Mouse (Mus musculus): ENCODE measurements at regions not wholly inside any gene's neighbourhood (a gene's known extent, or its start where the extent isn't known, plus 50 kb on each side); places are given as distances from the start of the nearest gene placed in this dataset.

GRCm38 (mm10) chr17:82606642-82607175 lies 608.4 kb upstream of the Pkdcc start:
- Histone ChIP-seq H3K4me1 (ENCODE audit: control insufficient read depth in 2 of 2, insufficient read depth in 2 of 2, low read length in 2 of 2, poor library complexity in 1 of 2) (no peaks in the 10 kb centered on the region), H3K27ac (ENCODE audit: insufficient read depth, low read depth, low read length, poor library complexity, severe bottlenecking) (no peak overlapping the region), H3K9me3 (ENCODE audit: control insufficient read depth, insufficient read depth, low read depth, low read length) (no peaks in the 10 kb centered on the region), H3K4me3 (ENCODE audit: insufficient read depth in 1 of 2, low read depth in 1 of 2, low read length in 2 of 2, poor library complexity in 1 of 2, severe bottlenecking in 1 of 2) (no peak overlapping the region), H3K36me3 (ENCODE audit: control insufficient read depth, insufficient read depth, low read length, poor library complexity, severe bottlenecking) (no peaks in the 10 kb centered on the region), H3K9ac (ENCODE audit: insufficient read depth, low read depth, low read length, poor library complexity, severe bottlenecking) (no peak overlapping the region)
- DNase-seq (ENCODE audit: low read depth, low spot score), result no peak
- in situ Hi-C loops (cut with MboI; ENCODE audit: low sequenced_read_pairs in 2 of 2, unreplicated experiment in 2 of 2), result no loop called here
- TF ChIP-seq CHD2 (IDR thresholded peaks at IDR 0.05; ENCODE audit: low read depth, low read length) (no peak), HCFC1 (IDR thresholded peaks at IDR 0.05; ENCODE audit: borderline replicate concordance, insufficient read depth, low read length) (no peak), ZC3H11A (IDR thresholded peaks at IDR 0.05; ENCODE audit: borderline replicate concordance, low read depth, low read length) (no peak), ZNF384 (IDR thresholded peaks at IDR 0.05; ENCODE audit: low read depth, low read length) (no peak), MAFK (IDR thresholded peaks at IDR 0.05; ENCODE audit: insufficient read depth, low read depth, low read length) (no peak)

GRCm38 (mm10) chr17:82583801-82584200 lies 631.3 kb upstream of the Pkdcc start:
- no peaks in the 10 kb centered on the region for H3K4me1 ChIP-seq (ENCODE audit: control insufficient read depth in 2 of 2, insufficient read depth in 2 of 2, low read length in 2 of 2, poor library complexity in 1 of 2)
- in situ Hi-C loops (cut with MboI; ENCODE audit: low sequenced_read_pairs in 2 of 2, unreplicated experiment in 2 of 2), result no loop called here
- H3K9ac ChIP-seq (ENCODE audit: insufficient read depth, low read depth, low read length, poor library complexity, severe bottlenecking), result no peak overlapping the region
- H3K9me3 ChIP-seq (ENCODE audit: control insufficient read depth, insufficient read depth, low read depth, low read length), result no peaks in the 10 kb centered on the region
- H3K36me3 ChIP-seq (ENCODE audit: control insufficient read depth, insufficient read depth, low read length, poor library complexity, severe bottlenecking), result no peaks in the 10 kb centered on the region
- no peak overlapping the region for H3K27ac ChIP-seq (ENCODE audit: insufficient read depth, low read depth, low read length, poor library complexity, severe bottlenecking)
- no peak overlapping the region for H3K4me3 ChIP-seq (ENCODE audit: insufficient read depth in 1 of 2, low read depth in 1 of 2, low read length in 2 of 2, poor library complexity in 1 of 2, severe bottlenecking in 1 of 2)
- TF ChIP-seq CHD2 (IDR thresholded peaks at IDR 0.05; ENCODE audit: low read depth, low read length) (no peak), HCFC1 (IDR thresholded peaks at IDR 0.05; ENCODE audit: borderline replicate concordance, insufficient read depth, low read length) (no peak), ZC3H11A (IDR thresholded peaks at IDR 0.05; ENCODE audit: borderline replicate concordance, low read depth, low read length) (no peak), ZNF384 (IDR thresholded peaks at IDR 0.05; ENCODE audit: low read depth, low read length) (no peak), MAFK (IDR thresholded peaks at IDR 0.05; ENCODE audit: insufficient read depth, low read depth, low read length) (no peak)
- DNase-seq (ENCODE audit: low read depth, low spot score), result no peak

- in situ Hi-C loops (cut with MboI; ENCODE audit: low sequenced_read_pairs in 2 of 2, unreplicated experiment in 2 of 2), result no loop called here
- H3K36me3 ChIP-seq (ENCODE audit: control insufficient read depth, insufficient read depth, low read length, poor library complexity, severe bottlenecking), result no peaks in the 10 kb centered on the region
- no peaks in the 10 kb centered on the region for H3K9me3 ChIP-seq (ENCODE audit: control insufficient read depth, insufficient read depth, low read depth, low read length)
- H3K4me1 ChIP-seq (ENCODE audit: control insufficient read depth in 2 of 2, insufficient read depth in 2 of 2, low read length in 2 of 2, poor library complexity in 1 of 2), result no peaks in the 10 kb centered on the region
- no peak for TF ChIP-seq ZNF384 (IDR thresholded peaks at IDR 0.05; ENCODE audit: low read depth, low read length)
- no peak for TF ChIP-seq ZC3H11A (IDR thresholded peaks at IDR 0.05; ENCODE audit: borderline replicate concordance, low read depth, low read length)
- TF ChIP-seq MAFK (IDR thresholded peaks at IDR 0.05; ENCODE audit: insufficient read depth, low read depth, low read length), result no peak
- TF ChIP-seq HCFC1 (IDR thresholded peaks at IDR 0.05; ENCODE audit: borderline replicate concordance, insufficient read depth, low read length), result no peak
- TF ChIP-seq CHD2 (IDR thresholded peaks at IDR 0.05; ENCODE audit: low read depth, low read length), result no peak
- no peak for DNase-seq (ENCODE audit: low read depth, low spot score)
- no peak overlapping the region for H3K9ac ChIP-seq (ENCODE audit: insufficient read depth, low read depth, low read length, poor library complexity, severe bottlenecking)
- H3K4me3 ChIP-seq (ENCODE audit: insufficient read depth in 1 of 2, low read depth in 1 of 2, low read length in 2 of 2, poor library complexity in 1 of 2, severe bottlenecking in 1 of 2), result no peak overlapping the region
- no peak overlapping the region for H3K27ac ChIP-seq (ENCODE audit: insufficient read depth, low read depth, low read length, poor library complexity, severe bottlenecking)
Observed at GRCm38 (mm10) chr17:82533521-82533920, 681.6 kb upstream of the Pkdcc start.

- H3K27ac ChIP-seq (ENCODE audit: insufficient read depth, low read depth, low read length, poor library complexity, severe bottlenecking), result no peak overlapping the region
- H3K9ac ChIP-seq (ENCODE audit: insufficient read depth, low read depth, low read length, poor library complexity, severe bottlenecking), result no peak overlapping the region
- H3K4me3 ChIP-seq (ENCODE audit: insufficient read depth in 1 of 2, low read depth in 1 of 2, low read length in 2 of 2, poor library complexity in 1 of 2, severe bottlenecking in 1 of 2), result no peak overlapping the region
- H3K9me3 ChIP-seq (ENCODE audit: control insufficient read depth, insufficient read depth, low read depth, low read length), result no peaks in the 10 kb centered on the region
- H3K36me3 ChIP-seq (ENCODE audit: control insufficient read depth, insufficient read depth, low read length, poor library complexity, severe bottlenecking), result no peaks in the 10 kb centered on the region
- DNase-seq (ENCODE audit: low read depth, low spot score), result no peak
- no peaks in the 10 kb centered on the region for H3K4me1 ChIP-seq (ENCODE audit: control insufficient read depth in 2 of 2, insufficient read depth in 2 of 2, low read length in 2 of 2, poor library complexity in 1 of 2)
- in situ Hi-C loops (cut with MboI; ENCODE audit: low sequenced_read_pairs in 2 of 2, unreplicated experiment in 2 of 2), result no loop called here
- TF ChIP-seq CHD2 (IDR thresholded peaks at IDR 0.05; ENCODE audit: low read depth, low read length) (no peak), HCFC1 (IDR thresholded peaks at IDR 0.05; ENCODE audit: borderline replicate concordance, insufficient read depth, low read length) (no peak), ZNF384 (IDR thresholded peaks at IDR 0.05; ENCODE audit: low read depth, low read length) (no peak), MAFK (IDR thresholded peaks at IDR 0.05; ENCODE audit: insufficient read depth, low read depth, low read length) (no peak), ZC3H11A (IDR thresholded peaks at IDR 0.05; ENCODE audit: borderline replicate concordance, low read depth, low read length) (no peak)
Observed at GRCm38 (mm10) chr17:82518129-82518528, 697.0 kb upstream of the Pkdcc start.

- no peak for TF ChIP-seq MAFK (IDR thresholded peaks at IDR 0.05; ENCODE audit: insufficient read depth, low read depth, low read length)
- Histone ChIP-seq H3K27ac (ENCODE audit: insufficient read depth, low read depth, low read length, poor library complexity, severe bottlenecking) (no peak overlapping the region), H3K4me3 (ENCODE audit: insufficient read depth in 1 of 2, low read depth in 1 of 2, low read length in 2 of 2, poor library complexity in 1 of 2, severe bottlenecking in 1 of 2) (no peak overlapping the region), H3K9me3 (ENCODE audit: control insufficient read depth, insufficient read depth, low read depth, low read length) (no peaks in the 10 kb centered on the region), H3K9ac (ENCODE audit: insufficient read depth, low read depth, low read length, poor library complexity, severe bottlenecking) (no peak overlapping the region), H3K4me1 (ENCODE audit: control insufficient read depth in 2 of 2, insufficient read depth in 2 of 2, low read length in 2 of 2, poor library complexity in 1 of 2) (no peaks in the 10 kb centered on the region), H3K36me3 (ENCODE audit: control insufficient read depth, insufficient read depth, low read length, poor library complexity, severe bottlenecking) (no peaks in the 10 kb centered on the region)
- in situ Hi-C loops (cut with MboI; ENCODE audit: low sequenced_read_pairs in 2 of 2, unreplicated experiment in 2 of 2), result no loop called here
- DNase-seq (ENCODE audit: low read depth, low spot score), result no peak
Observed at GRCm38 (mm10) chr17:82516850-82517249, 698.2 kb upstream of the Pkdcc start.

Measured in ES-E14 (cell line).